Mouse (Mus musculus) intestine, embryonic 15.5 days (tissue): Measurements from ENCODE around the gene Arhgef39. TPM values are rescaled to one million over a fixed set of nuclear protein-coding genes. Genes with fewer than 3 reads are reported as not detected.

Source experiments
- ATAC-seq: fragments of 200-750 bp; cut with Nextera tagmentation; 2 replicates; pipeline ENCODE4 v1.8.0; 2017; ENCODE audit warnings: moderate TSS enrichment, moderate library complexity
- H3K27ac ChIP-seq: fragments of 300-500 bp; sonication (generic); 2 replicates; pipeline ENCODE4 v1.5.1; 2015; ENCODE audit warnings: mild to moderate bottlenecking, inconsistent platforms
- H3K27me3 ChIP-seq: fragments of 300-500 bp; sonication (generic); replicated peaks from 2 replicates; pipeline ENCODE4 v1.6.1; 2015; ENCODE audit warnings: inconsistent platforms
- H3K36me3 ChIP-seq: fragments of 300-500 bp; sonication (generic); 2 replicates; pipeline ENCODE4 v1.6.1; 2015; ENCODE audit warnings: inconsistent platforms
- H3K4me1 ChIP-seq: fragments of 300-500 bp; sonication (generic); replicated peaks from 2 replicates; pipeline ENCODE4 v1.6.1; 2015; ENCODE audit warnings: inconsistent platforms
- H3K4me2 ChIP-seq: fragments of 300-500 bp; sonication (generic); replicated peaks from 2 replicates; pipeline ENCODE4 v1.6.1; 2015; ENCODE audit warnings: mild to moderate bottlenecking, inconsistent platforms
- H3K4me3 ChIP-seq: fragments of 300-500 bp; sonication (generic); replicated peaks from 2 replicates; pipeline ENCODE4 v1.5.1; 2015; ENCODE audit warnings: inconsistent platforms
- H3K9ac ChIP-seq: fragments of 300-500 bp; sonication (generic); 2 replicates; pipeline ENCODE4 v1.6.1; 2015; ENCODE audit warnings: inconsistent platforms
- H3K9me3 ChIP-seq: fragments of 300-500 bp; sonication (generic); 2 replicates; pipeline ENCODE4 v1.6.1; 2016; ENCODE audit warnings: inconsistent platforms
- WGBS: fragments of 180-500 bp; shearing (Covaris S2); methylation state at CpG from one replicate; pipeline ENCODE4 v1.1.7; 2015; 5-methylcytosine and 5-hydroxymethylcytosine counted together
- polyA plus RNA-seq: library from polyadenylated mRNA; unstranded; fragments of >200 nt; fragmentation: Nextera tagmentation; extraction: Ambion mirVana; gene quantifications from 2 replicates; pipeline ENCODE4 v1.2.1, GENCODE M21; 2015

The Arhgef39 gene
- polyA plus RNA-seq, 1 experiment from 2014 or later = 45.2 TPM

GRCm38 (mm10) chr4:43470301-43470700, 29.2 kb downstream of the Arhgef39 start:
- Histone ChIP-seq H3K4me3 (no peak overlapping the region), H3K27ac (no peak overlapping the region), H3K4me2 (no peak overlapping the region), H3K9ac (no peak overlapping the region), H3K9me3 (no peaks in the 10 kb centered on the region), H3K4me1 (no peaks in the 10 kb centered on the region), H3K36me3 (no peaks in the 10 kb centered on the region), H3K27me3 (no peaks in the 10 kb centered on the region)
- no peak for ATAC-seq
- WGBS = 86% methylated on average over 10 of the region's 10 CpGs

- no peaks in the 10 kb centered on the region for H3K36me3 ChIP-seq
- no peaks in the 10 kb centered on the region for H3K9me3 ChIP-seq
- no peak for ATAC-seq
- H3K27me3 ChIP-seq = no peaks in the 10 kb centered on the region
- no peak overlapping the region for H3K4me3 ChIP-seq
- no peaks in the 10 kb centered on the region for H3K4me1 ChIP-seq
- no peak overlapping the region for H3K9ac ChIP-seq
- H3K4me2 ChIP-seq = no peak overlapping the region
- 85% methylated on average over 7 of the region's 7 CpGs for WGBS
- no peak overlapping the region for H3K27ac ChIP-seq
These were observed 32.6 kb downstream of the Arhgef39 start for GRCm38 (mm10) chr4:43466872-43467271.

- ATAC-seq = no peak
- no peaks in the 10 kb centered on the region for H3K36me3 ChIP-seq
- H3K27ac ChIP-seq = no peak overlapping the region
- no peak overlapping the region for H3K9ac ChIP-seq
- H3K4me3 ChIP-seq = no peak overlapping the region
- no peaks in the 10 kb centered on the region for H3K9me3 ChIP-seq
- WGBS = 87% methylated on average over 6 of the region's 6 CpGs
- H3K27me3 ChIP-seq = no peaks in the 10 kb centered on the region
- H3K4me1 ChIP-seq = no peaks in the 10 kb centered on the region
- no peak overlapping the region for H3K4me2 ChIP-seq
These were observed 33.6 kb downstream of the Arhgef39 start for GRCm38 (mm10) chr4:43465935-43466334.

GRCm38 (mm10) chr4:43463102-43463501, 36.4 kb downstream of the Arhgef39 start:
- no peak for ATAC-seq
- Histone ChIP-seq H3K27me3 (no peaks in the 10 kb centered on the region), H3K4me3 (no peak overlapping the region), H3K4me2 (no peak overlapping the region), H3K4me1 (no peaks in the 10 kb centered on the region), H3K9me3 (no peaks in the 10 kb centered on the region), H3K9ac (no peak overlapping the region), H3K27ac (no peak overlapping the region), H3K36me3 (no peaks in the 10 kb centered on the region)
- WGBS = 91% methylated on average over 5 of the region's 5 CpGs

GRCm38 (mm10) chr4:43457124-43457523, 42.4 kb downstream of the Arhgef39 start:
- Histone ChIP-seq H3K9ac (no peak overlapping the region), H3K27ac (no peak overlapping the region), H3K4me1 (peaks cover 18% of the 10 kb centered on the region), H3K4me3 (no peak overlapping the region), H3K4me2 (no peak overlapping the region), H3K9me3 (no peaks in the 10 kb centered on the region), H3K27me3 (peaks cover 17% of the 10 kb centered on the region), H3K36me3 (no peaks in the 10 kb centered on the region)
- WGBS = 23% methylated on average over 8 of the region's 8 CpGs
- no peak for ATAC-seq

GRCm38 (mm10) chr4:43456470-43456869, 43.0 kb downstream of the Arhgef39 start:
- no peak for ATAC-seq
- 40% methylated on average over 4 of the region's 4 CpGs for WGBS
- peaks cover 18% of the 10 kb centered on the region for H3K4me1 ChIP-seq
- no peak overlapping the region for H3K27ac ChIP-seq
- no peak overlapping the region for H3K9ac ChIP-seq
- peaks cover 17% of the 10 kb centered on the region for H3K27me3 ChIP-seq
- H3K4me3 ChIP-seq = no peak overlapping the region
- no peak overlapping the region for H3K4me2 ChIP-seq
- no peaks in the 10 kb centered on the region for H3K36me3 ChIP-seq
- H3K9me3 ChIP-seq = no peaks in the 10 kb centered on the region

GRCm38 (mm10) chr4:43454041-43454836, 45.3 kb downstream of the Arhgef39 start, which contains the start of gene Cd72:
Gene Cd72 (minus strand): TSS chr4:43454628.
- Histone ChIP-seq H3K4me2 (peak within 1 kb of the TSS; percentile 51), H3K4me1 (peaks cover 18% of the 10 kb centered on the region), H3K36me3 (no peaks in the 10 kb centered on the region), H3K9ac (peak within 1 kb of the TSS; percentile 29; the same call in 1 of the 2 replicates), H3K27ac (no peak within 1 kb of the TSS), H3K9me3 (no peaks in the 10 kb centered on the region), H3K27me3 (peaks cover 17% of the 10 kb centered on the region), H3K4me3 (peak within 1 kb of the TSS; percentile 13)
- ATAC-seq = no peak
- WGBS = 31% methylated on average over 20 of the region's 20 CpGs

- Histone ChIP-seq H3K36me3 (no peaks in the 10 kb centered on the region), H3K9ac (peak overlapping the region; percentile 29; the same call in 1 of the 2 replicates), H3K4me2 (peak overlapping the region; percentile 51), H3K4me3 (peak overlapping the region; percentile 13), H3K4me1 (peaks cover 18% of the 10 kb centered on the region), H3K27ac (no peak overlapping the region), H3K27me3 (peaks cover 17% of the 10 kb centered on the region), H3K9me3 (no peaks in the 10 kb centered on the region)
- 4% methylated on average over 18 of the region's 18 CpGs for WGBS
- ATAC-seq = no peak
These were observed 46.1 kb downstream of the Arhgef39 start for GRCm38 (mm10) chr4:43453413-43453812.

- WGBS = 49% methylated on average over 11 of the region's 11 CpGs
- peaks cover 18% of the 10 kb centered on the region for H3K4me1 ChIP-seq
- H3K36me3 ChIP-seq = peaks cover 9% of the 10 kb centered on the region; the same call in 1 of the 2 replicates
- peaks cover 17% of the 10 kb centered on the region for H3K27me3 ChIP-seq
- no peaks in the 10 kb centered on the region for H3K9me3 ChIP-seq
- no peak for ATAC-seq
- no peak overlapping the region for H3K4me3 ChIP-seq
- no peak overlapping the region for H3K4me2 ChIP-seq
- no peak overlapping the region for H3K9ac ChIP-seq
- H3K27ac ChIP-seq = no peak overlapping the region
These were observed 47.2 kb downstream of the Arhgef39 start for GRCm38 (mm10) chr4:43452315-43452714.

- Histone ChIP-seq H3K9me3 (no peaks in the 10 kb centered on the region), H3K27ac (no peak overlapping the region), H3K4me2 (no peak overlapping the region), H3K4me3 (no peak overlapping the region), H3K27me3 (peaks cover 9% of the 10 kb centered on the region; the same call in 1 of the 2 replicates), H3K36me3 (peaks cover 31% of the 10 kb centered on the region), H3K9ac (no peak overlapping the region), H3K4me1 (peaks cover 14% of the 10 kb centered on the region)
- no peak for ATAC-seq
- WGBS = 82% methylated on average over 3 of the region's 3 CpGs
These were observed 50.9 kb downstream of the Arhgef39 start for GRCm38 (mm10) chr4:43448554-43448953.

GRCm38 (mm10) chr4:43447251-43447650, 52.2 kb downstream of the Arhgef39 start:
- 91% methylated on average over 13 of the region's 13 CpGs for WGBS
- Histone ChIP-seq H3K4me3 (no peak overlapping the region), H3K27ac (no peak overlapping the region), H3K9ac (no peak overlapping the region), H3K4me2 (no peak overlapping the region), H3K9me3 (no peaks in the 10 kb centered on the region), H3K4me1 (peaks cover 10% of the 10 kb centered on the region), H3K27me3 (no peaks in the 10 kb centered on the region), H3K36me3 (peaks cover 31% of the 10 kb centered on the region)
- no peak for ATAC-seq
